Mouse (Mus musculus): ENCODE measurements around the gene Gjb6. TPM values are rescaled to one million over a fixed set of nuclear protein-coding genes. Genes with fewer than 3 reads are reported as not detected.

The Gjb6 gene
- polyA plus RNA-seq (2015; fragmentation: Nextera tagmentation; extraction: Ambion mirVana): 15.7 and 16.8 TPM in 2 replicates

DNA sequence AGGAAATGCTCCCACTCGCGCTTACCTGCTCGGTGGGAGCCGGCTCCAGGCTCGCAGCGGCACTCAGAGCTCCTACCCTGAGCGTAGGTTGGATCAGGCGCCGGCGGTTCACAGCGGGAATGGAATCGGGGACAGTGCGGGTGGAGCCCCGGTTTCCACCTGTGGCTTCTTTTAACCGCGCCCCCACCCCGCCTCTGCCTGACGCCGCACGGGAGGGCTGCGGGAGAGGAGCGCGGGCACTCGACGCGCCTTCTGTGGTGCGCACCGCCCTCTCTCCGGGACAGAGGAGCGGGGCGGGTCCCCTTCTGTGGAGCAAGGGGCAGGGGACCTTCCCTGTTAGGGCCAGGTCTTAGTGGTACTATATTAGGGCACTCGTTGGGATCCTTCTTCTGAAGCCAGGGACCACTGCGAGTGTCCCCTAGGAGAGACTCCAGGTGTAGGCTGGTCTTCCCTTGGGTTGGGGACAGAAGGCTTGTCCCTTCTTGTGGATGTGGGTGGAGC, at the start of gene Gjb6:
Gjb6 (minus strand) TSS at position 451 of the 501 bp plus-strand sequence.
- WGBS: under 1% methylated on average over 33 of the region's 33 CpGs
- ATAC-seq (ENCODE audit: low read depth): peak; percentile 56
- peaks cover 67% of the 10 kb centered on the region for H3K27me3 ChIP-seq
- H3K4me2 ChIP-seq: peak within 1 kb of the TSS; percentile 66
- H3K9me3 ChIP-seq: no peaks in the 10 kb centered on the region
- no peak within 1 kb of the TSS for H3K27ac ChIP-seq (replicated peaks)
- no peaks in the 10 kb centered on the region for H3K36me3 ChIP-seq
- H3K9ac ChIP-seq: peak within 1 kb of the TSS; percentile 53
- H3K4me3 ChIP-seq: peak within 1 kb of the TSS; percentile 39
- H3K4me1 ChIP-seq (replicated peaks): peaks cover 20% of the 10 kb centered on the region

DNA sequence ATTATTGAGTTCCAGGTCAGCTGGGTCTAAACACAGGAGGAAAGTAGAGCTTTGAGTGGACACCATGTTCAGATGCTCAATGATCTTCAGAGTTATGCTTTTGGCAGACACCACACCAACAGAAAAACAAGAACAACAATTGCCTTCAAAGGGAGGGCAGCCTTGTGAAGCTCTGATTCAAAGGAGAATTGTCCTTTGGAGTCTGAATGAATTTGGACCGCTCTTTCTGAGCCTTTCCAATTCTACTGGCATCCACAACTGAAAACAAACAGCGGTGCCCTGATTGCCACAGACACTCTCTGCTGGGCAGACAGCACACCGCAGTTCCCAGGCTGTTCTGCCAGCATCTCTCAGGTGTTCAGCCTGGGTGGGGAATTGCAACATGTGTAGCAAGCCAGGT, 32.1 kb upstream of the Gjb6 start:
- 92% methylated on average over 3 of the region's 3 CpGs for WGBS
- H3K9me3 ChIP-seq: no peaks in the 10 kb centered on the region

DNA sequence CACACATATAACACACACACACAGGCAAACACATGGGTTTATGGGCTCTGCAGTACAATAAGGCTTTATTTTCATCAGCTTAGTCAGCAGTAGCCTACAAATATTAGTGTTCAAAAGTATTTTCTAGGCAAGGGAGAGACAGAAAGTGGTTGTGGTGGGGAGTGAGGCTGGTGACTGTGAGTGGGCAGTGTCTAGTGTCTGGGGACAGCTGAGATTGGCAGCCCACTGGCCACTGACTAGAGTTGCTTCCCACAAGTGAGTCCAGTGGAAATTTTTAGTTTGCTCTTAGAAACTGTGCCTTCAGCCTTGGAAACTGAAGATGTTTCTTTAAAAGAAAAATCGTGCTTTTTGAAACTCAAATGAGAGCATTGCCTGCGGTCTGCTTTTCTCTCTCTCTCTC, 28.4 kb upstream of the Gjb6 start:
- 64% methylated on average over 2 of the region's 2 CpGs for WGBS
- Histone ChIP-seq H3K27ac (replicated peaks) (no peak overlapping the region), H3K9ac (no peak overlapping the region), H3K27me3 (no peaks in the 10 kb centered on the region), H3K4me1 (replicated peaks) (peaks cover 14% of the 10 kb centered on the region), H3K4me3 (no peak overlapping the region), H3K4me2 (no peak overlapping the region), H3K9me3 (no peaks in the 10 kb centered on the region), H3K36me3 (no peaks in the 10 kb centered on the region)
- no peak for ATAC-seq (ENCODE audit: low read depth)

More for the DNA sequence above, 32.1 kb upstream of the Gjb6 start:
- H3K27me3 ChIP-seq: no peaks in the 10 kb centered on the region
- no peak for ATAC-seq (ENCODE audit: low read depth)
- no peaks in the 10 kb centered on the region for H3K36me3 ChIP-seq
- no peak overlapping the region for H3K4me2 ChIP-seq
- no peak overlapping the region for H3K27ac ChIP-seq (replicated peaks)
- H3K9ac ChIP-seq: no peak overlapping the region
- H3K4me3 ChIP-seq: no peak overlapping the region
- peaks cover 14% of the 10 kb centered on the region for H3K4me1 ChIP-seq (replicated peaks)

DNA sequence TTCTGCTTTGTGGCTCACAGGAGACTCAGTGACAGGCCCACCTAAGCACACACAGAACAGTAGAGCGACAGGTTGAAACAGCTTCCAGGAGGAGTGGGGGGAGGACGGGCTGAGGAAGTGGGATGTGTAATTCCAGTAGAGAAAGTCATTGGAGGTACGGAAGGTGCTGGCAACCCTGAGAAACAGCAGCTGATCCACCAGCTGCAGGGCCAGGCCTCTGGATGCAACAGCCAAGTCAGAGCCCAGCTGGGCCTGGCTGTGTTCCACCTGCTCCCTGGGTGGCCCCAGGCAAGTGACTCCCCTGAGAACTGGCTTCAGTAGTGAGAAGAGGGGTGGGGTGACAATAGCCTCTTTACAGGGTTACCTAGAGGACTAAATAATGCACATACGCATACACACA, 27.8 kb upstream of the Gjb6 start:
- no peaks in the 10 kb centered on the region for H3K27me3 ChIP-seq
- WGBS: 66% methylated on average over 4 of the region's 4 CpGs
- no peaks in the 10 kb centered on the region for H3K36me3 ChIP-seq
- no peak overlapping the region for H3K4me2 ChIP-seq
- no peak overlapping the region for H3K9ac ChIP-seq
- H3K9me3 ChIP-seq: no peaks in the 10 kb centered on the region
- H3K27ac ChIP-seq (replicated peaks): no peak overlapping the region
- ATAC-seq (ENCODE audit: low read depth): peak; percentile 50
- peaks cover 14% of the 10 kb centered on the region for H3K4me1 ChIP-seq (replicated peaks)
- no peak overlapping the region for H3K4me3 ChIP-seq

DNA sequence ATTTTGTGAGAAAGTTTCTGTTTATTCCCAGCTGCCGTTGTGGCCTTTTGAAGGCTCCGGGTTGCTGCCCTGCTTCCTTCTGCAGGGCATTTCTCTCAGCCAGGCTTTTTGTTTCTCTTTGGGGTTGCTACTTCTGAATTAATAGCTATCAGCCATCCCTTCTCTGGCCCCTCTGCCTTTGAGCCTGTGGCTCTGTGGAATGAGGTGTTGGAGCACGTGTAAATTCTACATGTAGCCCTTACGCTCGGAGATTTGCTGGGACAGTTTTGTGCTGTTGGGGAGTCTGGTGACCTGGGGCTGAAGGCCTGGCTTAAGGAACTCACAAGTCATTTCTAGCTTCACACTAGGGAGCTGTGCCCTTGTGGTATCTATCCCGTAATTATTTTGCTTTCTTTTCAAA, 21.5 kb upstream of the Gjb6 start:
- Histone ChIP-seq H3K27ac (replicated peaks) (no peak overlapping the region), H3K9me3 (no peaks in the 10 kb centered on the region), H3K4me3 (no peak overlapping the region), H3K27me3 (no peaks in the 10 kb centered on the region), H3K36me3 (no peaks in the 10 kb centered on the region), H3K9ac (no peak overlapping the region), H3K4me2 (no peak overlapping the region), H3K4me1 (replicated peaks) (peaks cover 9% of the 10 kb centered on the region; the same call in 1 of the 2 replicates)
- no peak for ATAC-seq (ENCODE audit: low read depth)
- WGBS: 48% methylated on average over 6 of the region's 6 CpGs

DNA sequence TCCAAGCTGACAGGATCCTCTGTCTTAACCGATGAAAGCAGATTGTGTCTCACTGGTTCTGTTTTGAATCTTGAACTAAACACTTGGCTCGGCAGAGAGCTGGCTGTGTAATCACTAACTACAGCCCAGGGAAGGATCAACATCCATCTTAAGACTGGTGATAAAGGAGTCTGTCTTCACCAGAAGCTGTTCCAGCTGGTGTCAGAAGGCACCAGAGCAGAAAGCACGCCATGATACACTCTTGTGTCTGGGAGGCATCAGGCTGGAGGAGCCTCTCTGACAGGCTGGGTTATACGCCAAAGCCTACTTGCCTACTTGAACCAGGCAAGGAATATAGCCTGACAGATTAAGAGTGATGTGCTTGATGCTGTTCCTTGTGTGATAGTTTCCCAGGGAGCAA, 12.3 kb upstream of the Gjb6 start:
- Histone ChIP-seq H3K27ac (replicated peaks) (no peak overlapping the region), H3K4me1 (replicated peaks) (0 out of 2 replicates have a peak, but pooled peaks cover 3% of the 10 kb centered on the region), H3K4me2 (no peak overlapping the region), H3K4me3 (no peak overlapping the region), H3K9me3 (no peaks in the 10 kb centered on the region), H3K36me3 (no peaks in the 10 kb centered on the region), H3K27me3 (peaks cover 17% of the 10 kb centered on the region; the same call in 1 of the 2 replicates), H3K9ac (no peak overlapping the region)
- no peak for ATAC-seq (ENCODE audit: low read depth)
- 62% methylated on average over 4 of the region's 4 CpGs for WGBS

DNA sequence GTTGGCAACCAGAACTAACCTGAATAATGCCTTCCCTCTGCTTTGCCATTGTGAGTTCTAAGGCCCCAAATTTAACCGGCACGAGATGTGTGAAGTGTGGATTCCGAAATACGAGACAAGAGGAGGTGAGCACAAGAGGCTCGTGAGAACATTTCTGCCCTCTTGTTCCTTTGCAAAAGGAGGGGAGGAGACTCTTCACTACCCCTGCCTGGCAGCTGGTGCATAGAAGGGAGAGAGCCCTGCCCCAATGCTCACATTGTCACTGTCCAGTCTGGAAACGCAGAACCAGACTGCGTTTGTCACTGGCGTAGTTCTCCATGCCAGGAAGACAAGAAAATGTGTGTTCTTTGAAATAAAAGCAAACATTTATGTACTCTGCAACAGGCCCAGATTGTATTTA, 1.9 kb upstream of the Gjb6 start:
- no peaks in the 10 kb centered on the region for H3K36me3 ChIP-seq
- 16% methylated on average over 8 of the region's 8 CpGs for WGBS
- no peaks in the 10 kb centered on the region for H3K9me3 ChIP-seq
- H3K4me1 ChIP-seq (replicated peaks): peaks cover 20% of the 10 kb centered on the region
- H3K4me3 ChIP-seq: no peak overlapping the region
- H3K4me2 ChIP-seq: no peak overlapping the region
- peaks cover 71% of the 10 kb centered on the region for H3K27me3 ChIP-seq
- ATAC-seq (ENCODE audit: low read depth): no peak
- H3K27ac ChIP-seq (replicated peaks): no peak overlapping the region
- no peak overlapping the region for H3K9ac ChIP-seq

DNA sequence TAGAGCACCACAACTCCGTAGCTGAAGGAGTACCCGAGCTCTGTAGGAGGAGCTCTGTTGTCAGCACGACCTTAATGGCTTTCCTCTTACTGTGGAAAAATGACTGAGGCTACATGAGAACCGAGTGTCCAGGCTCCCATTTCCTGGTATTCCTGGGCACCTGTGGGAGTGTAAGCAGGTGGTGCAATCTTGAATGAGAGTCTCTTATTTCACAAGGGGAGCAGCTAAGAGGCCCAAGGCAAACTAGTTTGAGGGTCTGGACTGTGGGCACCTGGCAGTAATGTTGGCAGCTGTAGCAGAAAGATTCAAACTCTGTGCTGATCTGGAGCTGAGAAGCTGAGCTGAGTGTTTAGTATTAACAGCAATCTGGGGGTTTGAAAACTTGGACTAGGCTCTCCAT, 6.0 kb downstream of the Gjb6 start:
- H3K27me3 ChIP-seq: peaks cover 17% of the 10 kb centered on the region
- H3K4me2 ChIP-seq: no peak overlapping the region
- no peaks in the 10 kb centered on the region for H3K36me3 ChIP-seq
- no peak overlapping the region for H3K27ac ChIP-seq (replicated peaks)
- H3K9me3 ChIP-seq: no peaks in the 10 kb centered on the region
- H3K4me1 ChIP-seq (replicated peaks): peaks cover under 1% of the 10 kb centered on the region; the same call in 1 of the 2 replicates
- no peak overlapping the region for H3K9ac ChIP-seq
- 70% methylated on average over 4 of the region's 4 CpGs for WGBS
- H3K4me3 ChIP-seq: no peak overlapping the region
- ATAC-seq (ENCODE audit: low read depth): no peak

DNA sequence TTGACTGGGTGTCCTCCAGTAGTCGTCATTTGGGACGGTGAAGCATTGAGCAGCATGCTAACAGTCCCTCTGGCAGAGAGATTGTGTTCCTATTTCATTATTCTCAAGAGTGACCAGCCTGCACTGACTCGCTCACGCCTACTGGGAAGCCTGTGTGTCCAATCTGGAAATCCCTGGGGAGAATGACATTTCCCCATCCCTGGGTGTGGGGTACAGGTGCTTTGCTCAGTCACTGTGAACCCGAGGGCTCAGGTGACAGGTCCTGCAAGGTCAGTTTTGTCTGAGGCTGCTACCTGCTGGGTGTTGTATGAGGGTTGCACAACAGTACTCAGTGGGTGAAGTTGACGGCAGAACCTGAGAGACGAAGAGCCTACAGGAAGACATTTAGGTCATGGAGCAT, 11.1 kb downstream of the Gjb6 start:
- Histone ChIP-seq H3K9me3 (no peaks in the 10 kb centered on the region), H3K36me3 (no peaks in the 10 kb centered on the region), H3K4me1 (replicated peaks) (no peaks in the 10 kb centered on the region), H3K27me3 (no peaks in the 10 kb centered on the region), H3K27ac (replicated peaks) (no peak overlapping the region), H3K4me3 (no peak overlapping the region), H3K4me2 (no peak overlapping the region), H3K9ac (no peak overlapping the region)
- 89% methylated on average over 7 of the region's 7 CpGs for WGBS
- no peak for ATAC-seq (ENCODE audit: low read depth)

DNA sequence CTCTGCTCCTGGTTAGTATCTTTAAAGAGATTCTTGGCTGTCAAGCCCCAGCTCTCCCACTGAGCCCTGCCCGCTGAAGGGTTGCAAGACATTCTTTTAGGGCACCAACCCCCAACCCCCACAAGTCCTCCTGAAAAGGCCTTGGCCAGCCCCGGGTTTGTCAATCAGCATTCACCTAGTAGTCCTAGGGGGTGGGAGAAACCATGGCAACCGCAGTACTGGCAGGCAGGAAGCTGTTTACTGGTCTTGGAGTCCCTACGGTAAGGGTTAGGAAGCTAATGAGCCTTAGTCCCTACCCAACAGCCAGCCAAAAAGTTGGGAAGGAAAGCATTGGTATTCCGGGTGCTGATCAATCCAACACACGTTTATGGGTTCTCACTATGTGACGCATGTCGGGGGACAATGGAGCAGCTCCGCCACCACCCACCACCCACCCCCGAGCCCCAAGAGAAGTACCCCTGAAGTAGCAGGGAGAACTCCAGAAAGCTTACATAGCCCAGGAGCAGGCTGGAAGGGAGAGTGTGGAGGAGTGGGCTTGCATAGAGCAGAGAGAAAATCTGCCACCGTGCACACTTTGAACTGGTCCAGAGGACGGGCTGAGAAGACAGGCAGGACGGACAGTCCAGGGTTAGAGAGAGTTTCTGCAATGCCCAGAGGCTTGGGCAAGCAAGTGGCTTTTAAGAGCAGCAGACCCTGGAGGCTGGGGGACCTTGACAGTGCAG, 17.4 kb downstream of the Gjb6 start, which contains the start of gene Gm4491:
Gm4491 (minus strand) TSS at position 61 of the 722 bp plus-strand sequence.
- ATAC-seq (ENCODE audit: low read depth): peak; percentile 86
- Histone ChIP-seq H3K9ac (no peak within 1 kb of the TSS), H3K4me1 (replicated peaks) (peaks cover 7% of the 10 kb centered on the region), H3K27ac (replicated peaks) (0 out of 2 replicates have a peak within 1 kb of the TSS, but pooled peaks have one; percentile 35), H3K27me3 (no peaks in the 10 kb centered on the region), H3K4me2 (peak within 1 kb of the TSS; percentile 23; the same call in 1 of the 2 replicates), H3K4me3 (no peak within 1 kb of the TSS), H3K9me3 (no peaks in the 10 kb centered on the region), H3K36me3 (no peaks in the 10 kb centered on the region)
- 13% methylated on average over 13 of the region's 13 CpGs for WGBS

DNA sequence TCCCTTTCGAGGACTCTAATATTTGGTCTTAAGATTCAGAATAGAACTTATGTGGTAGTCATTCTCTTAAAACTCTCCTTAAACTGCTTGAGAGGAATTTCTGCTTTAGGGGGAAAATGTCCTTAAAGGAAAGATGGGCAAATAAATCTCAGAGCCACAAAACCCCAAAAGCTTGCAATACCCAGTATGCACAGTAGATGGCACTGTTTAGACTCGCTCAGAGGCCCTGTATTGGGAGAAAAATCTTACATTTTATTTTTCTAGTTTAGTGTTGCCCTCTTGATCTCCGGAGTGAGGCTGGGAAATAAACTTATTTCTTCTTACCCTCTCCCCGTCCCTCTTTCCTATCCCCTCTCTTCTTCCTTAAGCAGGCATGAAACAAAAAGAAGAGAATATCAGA, 24.2 kb downstream of the Gjb6 start:
- Histone ChIP-seq H3K27ac (replicated peaks) (no peak overlapping the region), H3K27me3 (peaks cover 42% of the 10 kb centered on the region), H3K4me1 (replicated peaks) (peaks cover 12% of the 10 kb centered on the region), H3K9me3 (no peaks in the 10 kb centered on the region), H3K4me3 (no peak overlapping the region), H3K36me3 (no peaks in the 10 kb centered on the region), H3K4me2 (no peak overlapping the region), H3K9ac (no peak overlapping the region)
- WGBS: 10% methylated on average over 4 of the region's 4 CpGs
- ATAC-seq (ENCODE audit: low read depth): no peak

DNA sequence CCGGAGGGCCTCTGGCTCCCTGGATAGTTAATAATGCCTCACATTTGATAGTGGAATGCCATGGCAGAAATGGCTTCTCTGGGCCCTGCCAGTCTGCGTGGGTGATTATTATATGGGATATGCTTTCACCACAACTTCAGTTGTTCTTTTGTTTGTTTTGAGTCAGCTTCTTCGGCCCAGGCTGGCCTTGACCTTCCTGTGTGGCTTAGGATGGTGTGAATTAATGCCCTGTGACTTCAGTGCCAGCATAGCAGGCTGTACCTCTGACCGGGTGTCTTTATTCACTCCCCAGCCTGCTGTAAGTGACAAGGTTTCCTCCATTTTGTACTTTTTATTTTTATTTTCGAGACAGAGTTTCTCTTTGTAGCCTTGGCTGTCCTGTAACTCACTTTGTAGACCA, 25.5 kb downstream of the Gjb6 start:
- WGBS: 76% methylated on average over 5 of the region's 5 CpGs
- no peak overlapping the region for H3K27ac ChIP-seq (replicated peaks)
- no peak overlapping the region for H3K9ac ChIP-seq
- H3K4me2 ChIP-seq: no peak overlapping the region
- H3K27me3 ChIP-seq: peaks cover 55% of the 10 kb centered on the region
- H3K4me1 ChIP-seq (replicated peaks): peaks cover 20% of the 10 kb centered on the region
- H3K36me3 ChIP-seq: no peaks in the 10 kb centered on the region
- ATAC-seq (ENCODE audit: low read depth): no peak
- H3K9me3 ChIP-seq: no peaks in the 10 kb centered on the region
- no peak overlapping the region for H3K4me3 ChIP-seq
